Mouse (Mus musculus): Measurements from ENCODE around the gene Fbxw5. TPM values are rescaled to one million over a fixed set of nuclear protein-coding genes. Genes with fewer than 3 reads are reported as not detected.
A peak's percentile ranks its signal among the peaks of the same experiment; 100 is the strongest.
"Not testable (repeated sequence)": the region's sequence is repeated elsewhere in the genome, so short reads cannot be mapped to it uniquely, and the experiment has no call there.

Fbxw5 gene
- polyA plus RNA-seq, 1 experiment from 2014 or later, result 72.6 TPM

GRCm38 (mm10) chr2:25536531-25536930, 36.0 kb downstream of the Fbxw5 start:
- H3K36me3 ChIP-seq, result peaks cover 30% of the 10 kb centered on the region
- ATAC-seq (replicated peaks; ENCODE audit: insufficient number of reproducible peaks, insufficient read depth, low FRiP score, low read depth), result no peak

GRCm38 (mm10) chr2:25540541-25540948, 40.0 kb downstream of the Fbxw5 start:
- H3K9me3 ChIP-seq (replicated peaks), result no peaks in the 10 kb centered on the region
- H3K27ac ChIP-seq, result no peak overlapping the region
- H3K4me1 ChIP-seq (replicated peaks), result peaks cover 9% of the 10 kb centered on the region
- H3K36me3 ChIP-seq, result peaks cover 23% of the 10 kb centered on the region
- H3K9ac ChIP-seq, result no peak overlapping the region
- no peak for ATAC-seq (replicated peaks; ENCODE audit: insufficient number of reproducible peaks, insufficient read depth, low FRiP score, low read depth)
- no peaks in the 10 kb centered on the region for H3K27me3 ChIP-seq
- whole genome bisulfite sequencing, result 95% methylated on average over 4 of the region's 4 CpGs
- no peak overlapping the region for H3K4me3 ChIP-seq
- H3K4me2 ChIP-seq, result no peak overlapping the region

More at GRCm38 (mm10) chr2:25536531-25536930, 36.0 kb downstream of the Fbxw5 start:
- WGBS, result 66% methylated on average over 8 of the region's 8 CpGs
- Histone ChIP-seq H3K9ac (no peak overlapping the region), H3K27me3 (no peaks in the 10 kb centered on the region), H3K27ac (no peak overlapping the region), H3K4me1 (replicated peaks) (peaks cover 9% of the 10 kb centered on the region; the same call in 1 of the 2 replicates), H3K4me2 (no peak overlapping the region), H3K9me3 (replicated peaks) (no peaks in the 10 kb centered on the region), H3K4me3 (no peak overlapping the region)

GRCm38 (mm10) chr2:25541644-25542367, 41.3 kb downstream of the Fbxw5 start:
- Histone ChIP-seq H3K4me2 (no peak overlapping the region), H3K4me3 (no peak overlapping the region), H3K36me3 (peaks cover 13% of the 10 kb centered on the region; the same call in 1 of the 2 replicates), H3K27me3 (no peaks in the 10 kb centered on the region), H3K9ac (no peak overlapping the region), H3K9me3 (replicated peaks) (no peaks in the 10 kb centered on the region), H3K4me1 (replicated peaks) (peaks cover 13% of the 10 kb centered on the region), H3K27ac (no peak overlapping the region)
- WGBS, result 84% methylated on average over 10 of the region's 10 CpGs
- ATAC-seq (replicated peaks; ENCODE audit: insufficient number of reproducible peaks, insufficient read depth, low FRiP score, low read depth), result no peak

- H3K36me3 ChIP-seq, result no peaks in the 10 kb centered on the region
- peak overlapping the region; percentile 74 for H3K4me3 ChIP-seq
- 5% methylated on average over 43 of the region's 43 CpGs for WGBS
- peak overlapping the region; percentile 78 for H3K9ac ChIP-seq
- peak overlapping the region; percentile 83 for H3K27ac ChIP-seq
- H3K9me3 ChIP-seq (replicated peaks), result no peaks in the 10 kb centered on the region
- no peaks in the 10 kb centered on the region for H3K27me3 ChIP-seq
- H3K4me1 ChIP-seq (replicated peaks), result peaks cover 16% of the 10 kb centered on the region
- ATAC-seq (replicated peaks; ENCODE audit: insufficient number of reproducible peaks, insufficient read depth, low FRiP score, low read depth), result peak; percentile 68
- peak overlapping the region; percentile 76 for H3K4me2 ChIP-seq
Measured at GRCm38 (mm10) chr2:25545996-25546810, 45.7 kb downstream of the Fbxw5 start.

- Histone ChIP-seq H3K27me3 (no peaks in the 10 kb centered on the region), H3K9me3 (replicated peaks) (no peaks in the 10 kb centered on the region), H3K36me3 (no peaks in the 10 kb centered on the region), H3K9ac (peak within 1 kb of the TSS; percentile 78), H3K4me1 (replicated peaks) (peaks cover 16% of the 10 kb centered on the region), H3K4me3 (peak within 1 kb of the TSS; percentile 74), H3K4me2 (peak within 1 kb of the TSS; percentile 76), H3K27ac (peak within 1 kb of the TSS; percentile 83)
- 2% methylated on average over 48 of the region's 48 CpGs for WGBS
- ATAC-seq (replicated peaks; ENCODE audit: insufficient number of reproducible peaks, insufficient read depth, low FRiP score, low read depth), result peak; percentile 98
Measured at GRCm38 (mm10) chr2:25546811-25547491, 46.4 kb downstream of the Fbxw5 start, which contains the start of gene Traf2. TSS of gene Traf2 (minus strand) at chr2:25546940.

- no peak for ATAC-seq (replicated peaks; ENCODE audit: insufficient number of reproducible peaks, insufficient read depth, low FRiP score, low read depth)
- no peaks in the 10 kb centered on the region for H3K27me3 ChIP-seq
- no peaks in the 10 kb centered on the region for H3K36me3 ChIP-seq
- H3K4me3 ChIP-seq, result no peak overlapping the region
- H3K9ac ChIP-seq, result no peak overlapping the region
- 66% methylated on average over 9 of the region's 9 CpGs for WGBS
- H3K4me1 ChIP-seq (replicated peaks), result peaks cover 16% of the 10 kb centered on the region
- H3K4me2 ChIP-seq, result no peak overlapping the region
- no peaks in the 10 kb centered on the region for H3K9me3 ChIP-seq (replicated peaks)
- no peak overlapping the region for H3K27ac ChIP-seq
Measured at GRCm38 (mm10) chr2:25549021-25549991, 48.8 kb downstream of the Fbxw5 start.

GRCm38 (mm10) chr2:25551186-25551585, 50.6 kb downstream of the Fbxw5 start:
- Histone ChIP-seq H3K4me3 (no peak overlapping the region), H3K4me1 (replicated peaks) (peaks cover 3% of the 10 kb centered on the region)
- ATAC-seq (replicated peaks; ENCODE audit: insufficient number of reproducible peaks, insufficient read depth, low FRiP score, low read depth), result no peak

GRCm38 (mm10) chr2:25553171-25553786, 52.7 kb downstream of the Fbxw5 start:
- WGBS, result 84% methylated on average over 4 of the region's 4 CpGs

More at GRCm38 (mm10) chr2:25551186-25551585, 50.6 kb downstream of the Fbxw5 start:
- H3K36me3 ChIP-seq, result no peaks in the 10 kb centered on the region
- H3K27ac ChIP-seq, result no peak overlapping the region
- 25% methylated on average over 5 of the region's 5 CpGs for WGBS
- H3K9ac ChIP-seq, result no peak overlapping the region
- H3K4me2 ChIP-seq, result no peak overlapping the region
- no peaks in the 10 kb centered on the region for H3K27me3 ChIP-seq
- no peaks in the 10 kb centered on the region for H3K9me3 ChIP-seq (replicated peaks)

More at GRCm38 (mm10) chr2:25553171-25553786, 52.7 kb downstream of the Fbxw5 start:
- not testable (repeated sequence) for H3K9me3 ChIP-seq (replicated peaks); H3K9ac ChIP-seq; H3K36me3 ChIP-seq; H3K27me3 ChIP-seq; ATAC-seq (replicated peaks; ENCODE audit: insufficient number of reproducible peaks, insufficient read depth, low FRiP score, low read depth); H3K4me1 ChIP-seq (replicated peaks); H3K27ac ChIP-seq; H3K4me2 ChIP-seq; H3K4me3 ChIP-seq
